Mouse (Mus musculus) liver, postnatal 0 days (tissue): Measurements from ENCODE around the gene Smim11.

Experiments used
- CTCF ChIP-seq: sonication (generic); IDR thresholded peaks from 2 replicates; pipeline ENCODE4 v1.5.1; 2016; ENCODE audit warnings: antibody characterized with exemption, low read depth
- EP300 ChIP-seq: IDR thresholded peaks from 2 replicates; pipeline ENCODE4 v1.6.1; 2016; ENCODE audit warnings: antibody characterized with exemption, low read depth, mild to moderate bottlenecking

GRCm38 (mm10) chr16:92309126-92309525 lies 8.0 kb downstream of the Smim11 start:
- TF ChIP-seq EP300, result no peak
- no peak for TF ChIP-seq CTCF
